Mouse (Mus musculus) hindbrain, embryonic 12.5 days (tissue): ENCODE results near the gene Foxm1. TPM values are rescaled to one million over a fixed set of nuclear protein-coding genes. Genes with fewer than 3 reads are reported as not detected.
A peak's percentile ranks its signal among the peaks of the same experiment; 100 is the strongest.
"Not testable (repeated sequence)": the region's sequence is repeated elsewhere in the genome, so short reads cannot be mapped to it uniquely, and the experiment has no call there.

Source experiments
- ATAC-seq: fragments of 200-750 bp; cut with Nextera tagmentation; 2 replicates; pipeline ENCODE4 v1.8.0; 2017; ENCODE audit warnings: moderate TSS enrichment; ENCODE audit not compliant: low FRiP score
- H3K27ac ChIP-seq: fragments of 300-500 bp; sonication (generic); 2 replicates; pipeline ENCODE4 v1.5.1; 2016; ENCODE audit warnings: mild to moderate bottlenecking
- H3K27me3 ChIP-seq: fragments of 300-500 bp; sonication (generic); 2 replicates; pipeline ENCODE4 v1.6.1; 2016; ENCODE audit warnings: mild to moderate bottlenecking
- H3K36me3 ChIP-seq: fragments of 300-500 bp; sonication (generic); 2 replicates; pipeline ENCODE4 v1.6.1; 2016; ENCODE audit warnings: mild to moderate bottlenecking
- H3K4me1 ChIP-seq: fragments of 300-500 bp; sonication (generic); 2 replicates; pipeline ENCODE4 v1.6.1; 2016
- H3K4me2 ChIP-seq: fragments of 300-500 bp; sonication (generic); replicated peaks from 2 replicates; pipeline ENCODE4 v1.6.1; 2016; ENCODE audit warnings: mild to moderate bottlenecking
- H3K4me3 ChIP-seq: fragments of 300-500 bp; sonication (generic); 2 replicates; pipeline ENCODE4 v1.5.1; 2016; ENCODE audit warnings: mild to moderate bottlenecking
- H3K9ac ChIP-seq: fragments of 300-500 bp; sonication (generic); 2 replicates; pipeline ENCODE4 v1.6.1; 2016; ENCODE audit warnings: mild to moderate bottlenecking, moderate library complexity
- H3K9me3 ChIP-seq: fragments of 300-500 bp; sonication (generic); replicated peaks from 2 replicates; pipeline ENCODE4 v1.6.1; 2016; ENCODE audit warnings: mild to moderate bottlenecking
- whole genome bisulfite sequencing: fragments of 180-500 bp; shearing (Covaris S2); methylation state at CpG from one replicate; pipeline ENCODE4 v1.1.7; 2016; 5-methylcytosine and 5-hydroxymethylcytosine counted together
- polyA plus RNA-seq: library from polyadenylated mRNA; unstranded; fragments of >200 nt; fragmentation: Nextera tagmentation; extraction: Ambion mirVana; gene quantifications from 2 replicates; pipeline ENCODE4 v1.2.1, GENCODE M21; 2016

Foxm1 gene
- polyA plus RNA-seq, 1 experiment from 2014 or later: 40.3 TPM

GRCm38 (mm10) chr6:128380594-128381167 is 17.9 kb downstream of the Foxm1 start:
- 86% methylated on average over 1 of the region's 1 CpGs for WGBS
- ATAC-seq, H3K9me3 ChIP-seq, H3K4me1 ChIP-seq, H3K4me3 ChIP-seq, H3K9ac ChIP-seq, H3K27me3 ChIP-seq, H3K27ac ChIP-seq, H3K4me2 ChIP-seq, H3K36me3 ChIP-seq: not testable (repeated sequence)

DNA sequence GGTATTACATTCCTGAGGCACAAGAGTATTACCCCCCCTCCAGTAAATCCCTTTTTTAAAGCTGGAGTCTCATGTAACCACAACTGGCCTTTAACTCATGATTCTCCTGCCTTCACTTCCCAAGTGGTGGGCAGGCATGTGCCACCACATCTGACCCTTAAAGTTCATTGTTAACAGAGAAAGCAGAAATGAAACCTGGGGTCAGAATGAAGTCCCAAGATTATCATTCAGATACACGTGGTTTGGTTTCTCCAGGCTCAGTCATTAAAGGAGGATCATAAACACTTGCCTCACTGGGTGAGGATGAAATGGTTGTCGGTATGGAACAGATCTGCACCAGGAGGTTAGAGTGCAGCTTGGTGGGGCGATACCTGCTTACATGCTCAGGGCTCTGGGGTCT is 18.5 kb downstream of the Foxm1 start:
- 84% methylated on average over 3 of the region's 3 CpGs for WGBS
- ATAC-seq: no peak
- H3K4me1 ChIP-seq: no peaks in the 10 kb centered on the region

GRCm38 (mm10) chr6:128383752-128384151 is 21.0 kb downstream of the Foxm1 start:
- Histone ChIP-seq H3K36me3 (no peaks in the 10 kb centered on the region), H3K4me1 (no peaks in the 10 kb centered on the region), H3K9ac (no peak overlapping the region), H3K27ac (no peak overlapping the region), H3K4me2 (no peak overlapping the region), H3K27me3 (no peaks in the 10 kb centered on the region), H3K9me3 (no peaks in the 10 kb centered on the region), H3K4me3 (no peak overlapping the region)
- WGBS: 75% methylated on average over 7 of the region's 7 CpGs
- no peak for ATAC-seq

More for the DNA sequence above, 18.5 kb downstream of the Foxm1 start:
- Histone ChIP-seq H3K27ac (no peak overlapping the region), H3K4me3 (no peak overlapping the region), H3K9me3 (no peaks in the 10 kb centered on the region), H3K36me3 (0 out of 2 replicates have a peak, but pooled peaks cover 6% of the 10 kb centered on the region), H3K9ac (no peak overlapping the region), H3K27me3 (no peaks in the 10 kb centered on the region), H3K4me2 (no peak overlapping the region)

GRCm38 (mm10) chr6:128385026-128385425 is 22.3 kb downstream of the Foxm1 start:
- H3K4me3 ChIP-seq: no peak overlapping the region
- WGBS: 88% methylated on average over 1 of the region's 1 CpGs
- H3K27ac ChIP-seq: no peak overlapping the region
- H3K27me3 ChIP-seq: no peaks in the 10 kb centered on the region
- H3K4me1 ChIP-seq: no peaks in the 10 kb centered on the region
- no peaks in the 10 kb centered on the region for H3K36me3 ChIP-seq
- no peak overlapping the region for H3K9ac ChIP-seq
- H3K9me3 ChIP-seq: no peaks in the 10 kb centered on the region
- H3K4me2 ChIP-seq: no peak overlapping the region
- ATAC-seq: no peak

GRCm38 (mm10) chr6:128389185-128389584 is 26.4 kb downstream of the Foxm1 start:
- no peak overlapping the region for H3K27ac ChIP-seq
- WGBS: 91% methylated on average over 1 of the region's 1 CpGs
- H3K4me2 ChIP-seq: no peak overlapping the region
- H3K4me3 ChIP-seq: no peak overlapping the region
- no peak overlapping the region for H3K9ac ChIP-seq
- H3K27me3 ChIP-seq: no peaks in the 10 kb centered on the region
- H3K4me1 ChIP-seq: no peaks in the 10 kb centered on the region
- no peaks in the 10 kb centered on the region for H3K9me3 ChIP-seq
- H3K36me3 ChIP-seq: no peaks in the 10 kb centered on the region
- no peak for ATAC-seq

GRCm38 (mm10) chr6:128390683-128391082 is 27.9 kb downstream of the Foxm1 start:
- H3K36me3 ChIP-seq: no peaks in the 10 kb centered on the region
- no peak overlapping the region for H3K4me2 ChIP-seq
- 67% methylated on average over 1 of the region's 1 CpGs for WGBS
- no peak overlapping the region for H3K9ac ChIP-seq
- H3K27ac ChIP-seq: no peak overlapping the region
- no peaks in the 10 kb centered on the region for H3K27me3 ChIP-seq
- no peak overlapping the region for H3K4me3 ChIP-seq
- no peaks in the 10 kb centered on the region for H3K4me1 ChIP-seq
- no peak for ATAC-seq
- H3K9me3 ChIP-seq: no peaks in the 10 kb centered on the region

DNA sequence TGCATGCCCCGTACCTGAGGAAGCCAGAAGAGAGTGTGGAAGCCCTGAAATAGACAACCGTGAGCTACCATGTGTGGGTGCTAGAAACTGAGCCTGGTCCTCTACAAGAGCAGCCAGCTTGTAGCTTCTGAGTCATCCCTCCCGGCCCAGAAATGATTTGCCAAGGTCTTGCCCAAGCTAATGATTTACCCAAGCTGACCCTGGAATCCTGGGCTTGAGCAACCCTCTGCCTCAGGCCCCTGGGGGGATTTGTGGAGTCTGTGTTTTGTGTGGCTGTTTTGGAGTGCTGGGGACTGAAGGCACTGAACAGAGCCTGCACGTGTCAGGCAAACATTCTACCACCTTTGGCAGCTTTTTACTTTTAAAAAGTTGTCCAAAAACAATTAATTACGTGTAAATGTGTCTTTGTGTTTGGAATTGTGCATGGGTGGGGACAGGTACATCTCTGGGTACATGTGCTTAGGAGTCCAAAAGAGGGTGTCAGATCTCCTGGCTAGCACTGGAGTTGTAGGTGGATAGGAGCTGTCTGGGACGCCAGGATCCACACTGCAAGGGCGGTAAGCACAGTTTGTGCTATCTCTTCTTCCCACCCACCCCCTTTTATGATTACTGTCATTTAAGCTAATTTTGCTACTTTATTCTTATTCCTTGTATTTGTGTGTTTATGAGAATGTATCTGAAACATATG is 35.0 kb downstream of the Foxm1 start:
- H3K4me3 ChIP-seq: no peak overlapping the region
- H3K9ac ChIP-seq: no peak overlapping the region
- no peak for ATAC-seq
- H3K4me2 ChIP-seq: no peak overlapping the region
- 86% methylated on average over 7 of the region's 7 CpGs for WGBS
- H3K9me3 ChIP-seq: no peaks in the 10 kb centered on the region
- peaks cover 12% of the 10 kb centered on the region for H3K4me1 ChIP-seq
- H3K27ac ChIP-seq: no peak overlapping the region
- no peaks in the 10 kb centered on the region for H3K36me3 ChIP-seq
- no peaks in the 10 kb centered on the region for H3K27me3 ChIP-seq

GRCm38 (mm10) chr6:128398996-128399395 is 36.2 kb downstream of the Foxm1 start, which contains the start of gene Nrip2:
Gene Nrip2 (plus strand): TSS chr6:128399296.
- Histone ChIP-seq H3K36me3 (no peaks in the 10 kb centered on the region), H3K4me2 (peak within 1 kb of the TSS; percentile 33), H3K9ac (peak within 1 kb of the TSS; percentile 5; the same call in 1 of the 2 replicates), H3K4me1 (peaks cover 12% of the 10 kb centered on the region), H3K27me3 (no peaks in the 10 kb centered on the region), H3K9me3 (no peaks in the 10 kb centered on the region), H3K27ac (peak within 1 kb of the TSS; percentile 60; the same call in 1 of the 2 replicates), H3K4me3 (peak within 1 kb of the TSS; percentile 6; the same call in 1 of the 2 replicates)
- ATAC-seq: no peak
- 78% methylated on average over 3 of the region's 3 CpGs for WGBS

DNA sequence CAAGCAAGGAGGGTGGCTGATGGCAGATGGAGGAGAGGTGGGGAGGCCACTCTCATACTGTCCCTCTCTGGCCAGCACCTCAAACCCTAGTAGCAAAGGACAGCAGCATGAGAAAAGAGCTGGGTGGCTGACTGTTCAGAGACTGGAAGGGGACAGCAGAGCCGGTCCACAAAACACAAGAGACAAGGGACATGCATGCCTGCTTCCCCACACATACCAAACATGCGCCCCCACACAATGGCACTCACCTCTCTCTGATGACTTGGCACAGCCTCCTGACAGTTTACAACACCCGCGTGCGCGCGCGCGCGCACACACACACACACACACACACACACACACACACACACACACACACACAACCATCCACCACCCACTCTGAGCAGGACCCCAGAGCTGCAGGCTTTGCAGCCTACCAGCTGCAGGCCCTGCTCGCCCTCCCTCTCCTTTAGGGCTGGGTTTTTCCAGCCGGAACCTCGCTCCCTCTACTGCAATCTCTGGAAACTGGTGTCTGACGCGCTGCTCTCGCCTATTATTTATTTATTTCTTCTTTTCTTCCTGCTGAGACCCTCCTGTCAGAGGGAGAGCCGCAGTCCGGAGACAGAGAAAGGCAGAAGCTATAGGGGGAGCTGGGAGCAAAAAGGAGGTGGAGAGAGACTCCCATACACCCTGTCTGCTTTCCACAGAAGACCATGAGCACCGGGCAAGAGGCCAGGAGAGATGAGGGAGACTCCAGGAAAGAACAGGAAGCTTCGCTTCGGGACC is 36.8 kb downstream of the Foxm1 start:
- peaks cover 12% of the 10 kb centered on the region for H3K4me1 ChIP-seq
- 40% methylated on average over 20 of the region's 21 CpGs for WGBS
- H3K4me3 ChIP-seq: peak overlapping the region; percentile 6; the same call in 1 of the 2 replicates
- H3K27ac ChIP-seq: peak overlapping the region; percentile 60; the same call in 1 of the 2 replicates
- peak overlapping the region; percentile 33 for H3K4me2 ChIP-seq
- H3K9me3 ChIP-seq: no peaks in the 10 kb centered on the region
- ATAC-seq: peak; percentile 74
- peak overlapping the region; percentile 5; the same call in 1 of the 2 replicates for H3K9ac ChIP-seq
- H3K36me3 ChIP-seq: no peaks in the 10 kb centered on the region
- H3K27me3 ChIP-seq: no peaks in the 10 kb centered on the region

- no peak for ATAC-seq
- H3K27me3 ChIP-seq: no peaks in the 10 kb centered on the region
Observed at GRCm38 (mm10) chr6:128404708-128405107, 41.9 kb downstream of the Foxm1 start.

DNA sequence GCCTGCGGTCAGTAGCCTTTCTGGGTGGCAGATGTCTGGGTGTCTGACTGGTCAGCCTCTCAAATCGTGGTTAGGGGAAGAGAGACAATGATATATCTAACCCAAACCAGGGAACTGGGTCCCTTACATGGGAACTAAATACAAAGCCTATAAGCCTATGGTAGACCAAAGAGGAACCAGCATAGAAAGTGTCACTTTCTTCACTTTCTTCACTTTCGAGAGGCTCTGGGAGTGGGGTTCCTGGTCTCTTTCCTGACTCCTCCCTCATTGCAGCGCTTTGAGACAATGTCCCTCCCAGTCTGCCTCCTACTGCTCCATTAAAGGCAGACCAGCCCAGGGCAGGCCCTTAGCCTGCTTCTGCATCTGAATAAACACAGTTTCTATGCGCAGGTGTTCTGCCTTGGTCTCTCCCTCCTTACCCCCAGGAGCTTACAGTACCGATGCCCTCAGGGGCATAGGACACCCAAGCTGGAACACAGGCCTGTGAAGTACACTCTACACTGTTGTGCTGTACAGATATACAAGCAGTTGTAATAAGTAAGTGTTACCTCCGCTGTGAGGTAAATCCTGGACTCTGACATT is 45.9 kb downstream of the Foxm1 start:
- Histone ChIP-seq H3K27me3 (no peaks in the 10 kb centered on the region), H3K4me3 (no peak overlapping the region), H3K36me3 (peaks cover 61% of the 10 kb centered on the region), H3K9ac (no peak overlapping the region), H3K4me1 (no peaks in the 10 kb centered on the region), H3K27ac (no peak overlapping the region), H3K4me2 (no peak overlapping the region), H3K9me3 (no peaks in the 10 kb centered on the region)
- 88% methylated on average over 7 of the region's 7 CpGs for WGBS
- ATAC-seq: no peak

More at GRCm38 (mm10) chr6:128404708-128405107, 41.9 kb downstream of the Foxm1 start:
- Histone ChIP-seq H3K9me3 (no peaks in the 10 kb centered on the region), H3K9ac (no peak overlapping the region), H3K27ac (no peak overlapping the region), H3K36me3 (peaks cover 35% of the 10 kb centered on the region), H3K4me1 (peaks cover 7% of the 10 kb centered on the region), H3K4me2 (no peak overlapping the region), H3K4me3 (no peak overlapping the region)
- 68% methylated on average over 5 of the region's 5 CpGs for WGBS

- 96% methylated on average over 13 of the region's 13 CpGs for WGBS
Observed at GRCm38 (mm10) chr6:128410305-128410704, 47.5 kb downstream of the Foxm1 start.

More at GRCm38 (mm10) chr6:128410305-128410704, 47.5 kb downstream of the Foxm1 start:
- Histone ChIP-seq H3K9me3 (no peaks in the 10 kb centered on the region), H3K27me3 (no peaks in the 10 kb centered on the region), H3K36me3 (peaks cover 65% of the 10 kb centered on the region), H3K4me2 (no peak overlapping the region), H3K27ac (no peak overlapping the region), H3K9ac (no peak overlapping the region), H3K4me1 (no peaks in the 10 kb centered on the region), H3K4me3 (no peak overlapping the region)
- peak; percentile 32; the same call in 1 of the 2 replicates for ATAC-seq
